Mouse (Mus musculus): ENCODE results near the gene Mphosph9.

DNA sequence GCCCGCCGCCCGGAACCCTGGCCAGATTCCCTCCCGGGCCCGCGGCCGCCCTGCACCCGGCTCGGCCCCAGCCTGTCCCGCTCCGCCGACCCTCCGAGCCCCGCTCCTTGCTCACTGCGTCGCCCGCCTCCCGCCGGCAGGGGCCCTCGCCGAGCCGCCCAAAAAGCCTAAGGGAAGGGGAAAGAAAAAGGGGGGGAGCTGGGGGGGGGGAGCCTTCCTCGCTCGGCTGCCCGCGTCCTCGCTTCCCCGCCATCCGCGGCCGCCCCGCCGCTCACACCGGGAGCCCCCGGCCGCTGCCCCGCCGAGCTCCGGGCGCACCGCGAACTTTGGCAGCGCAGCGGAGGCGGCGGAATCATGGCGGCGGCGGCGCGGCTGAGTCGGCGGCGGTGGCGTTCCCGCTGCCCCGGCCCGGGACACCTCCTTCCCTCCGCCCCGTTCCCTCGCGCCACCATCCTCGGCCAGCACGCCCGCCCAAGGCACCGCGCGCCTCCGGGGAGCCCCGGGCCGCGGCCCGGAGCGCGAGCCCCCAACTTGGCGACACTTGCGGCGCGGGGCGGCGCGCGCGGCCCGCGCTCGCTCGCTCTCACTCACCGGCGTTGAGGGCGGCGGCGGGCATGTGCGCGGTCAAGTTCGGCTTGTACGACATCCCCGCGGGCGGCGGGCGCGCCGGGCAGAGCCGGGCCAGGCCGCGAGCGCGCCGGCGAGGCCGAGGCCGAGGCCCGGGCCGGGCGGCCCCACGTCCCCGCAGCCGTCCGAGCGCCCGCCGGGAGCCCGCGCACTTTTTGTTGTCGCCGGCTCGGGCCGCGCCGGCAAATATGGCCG lies 26.2 kb upstream of the Mphosph9 start:
- TF ChIP-seq CTCF (IDR thresholded peaks at IDR 0.05; ENCODE audit: low read depth, low read length) (peak; percentile 0), POLR2A (IDR thresholded peaks at IDR 0.05; ENCODE audit: insufficient read depth, low read length) (no peak)

Measured in ES-Bruce4 (cell line).